Mouse (Mus musculus) 3134 (cell line): ENCODE results near the gene Erich6.

Source experiments
- DNase-seq: peaks from one replicate; pipeline ENCODE4 v3.0.0-alpha.2; 2011; ENCODE audit warnings: low spot score; ENCODE audit not compliant: insufficient read length; ENCODE audit errors: extremely low read depth

Gene Erich6

DNA sequence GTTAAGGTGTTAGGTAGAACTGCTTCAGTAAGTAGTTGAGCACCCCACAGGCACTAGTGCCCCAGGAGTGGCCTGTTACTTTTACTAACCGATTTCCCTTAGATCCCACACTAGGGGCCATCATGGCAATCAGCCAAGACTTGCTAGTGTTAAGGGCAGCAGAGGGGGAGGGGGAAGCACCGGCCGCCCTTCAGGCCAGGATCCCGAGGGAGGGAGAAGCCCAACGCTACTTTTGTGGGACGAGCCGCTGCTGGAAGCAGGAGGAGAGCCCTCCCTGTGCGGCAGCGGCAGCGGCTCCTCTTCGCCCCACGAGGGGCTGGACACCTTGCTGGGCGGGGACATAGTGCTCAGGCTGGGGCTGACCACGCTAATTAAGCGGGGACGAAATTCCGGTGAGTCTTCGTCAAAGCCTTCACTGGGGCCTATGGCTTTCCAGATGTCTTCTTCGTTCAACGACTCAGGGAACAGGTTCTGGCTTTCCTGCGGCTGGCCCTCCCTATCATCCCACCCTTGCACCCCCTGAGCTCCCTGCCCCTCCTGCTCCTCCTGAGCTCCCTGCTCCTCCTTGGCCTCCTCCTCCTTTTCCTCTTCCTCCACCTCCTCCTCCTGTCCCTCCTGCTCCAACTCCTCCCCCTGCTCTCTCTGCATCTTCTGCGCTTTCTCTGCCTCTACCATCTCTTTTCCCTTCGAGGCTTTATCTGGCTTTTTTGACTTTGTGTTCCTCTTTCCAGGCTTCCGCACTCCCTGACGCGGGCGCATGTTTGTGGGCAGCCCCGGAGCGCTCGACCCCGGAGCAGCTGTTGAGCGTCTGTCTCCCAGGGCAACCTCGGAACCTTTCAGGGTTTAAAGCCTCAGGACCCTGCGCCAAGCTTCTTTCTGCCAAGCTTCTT is at the start of gene Erich6:
Gene Erich6 (minus strand): TSS at position 802 of the 890 bp plus-strand sequence.
- DNase-seq = peak; percentile 70

DNA sequence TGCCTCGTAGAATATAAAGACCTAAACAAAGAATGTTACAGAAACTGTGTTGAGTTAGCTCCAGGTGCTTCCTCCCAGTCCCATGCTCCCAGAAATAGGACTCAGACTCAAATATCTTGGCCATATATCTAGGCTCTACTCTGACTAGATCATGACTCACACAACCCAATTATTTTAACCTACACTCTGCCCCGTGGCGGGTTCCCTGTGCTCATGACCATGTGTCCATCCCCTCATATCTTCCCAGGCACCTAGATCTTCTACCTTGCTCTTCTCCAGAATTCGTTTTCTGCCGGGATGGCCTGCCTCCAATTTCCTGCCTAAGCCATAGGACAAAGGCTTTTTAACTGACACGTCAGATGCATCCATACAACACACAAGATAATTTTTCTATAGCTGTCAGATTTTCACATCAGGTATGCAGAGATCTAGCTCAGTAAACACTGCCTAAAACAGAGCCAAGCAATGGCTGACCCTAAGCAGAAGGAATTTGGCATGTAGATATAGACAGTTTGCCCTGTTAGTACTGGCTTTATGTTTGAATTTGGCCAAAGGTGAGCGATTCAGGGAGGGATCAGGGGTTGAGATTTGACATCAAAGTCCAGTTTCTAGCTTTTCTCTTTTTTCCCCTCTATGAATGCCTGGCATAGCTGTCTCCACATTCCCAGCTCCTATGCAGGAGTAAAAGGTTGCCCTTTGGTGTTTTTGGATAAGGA is 49.4 kb upstream of the Erich6 start:
- DNase-seq = no peak

DNA sequence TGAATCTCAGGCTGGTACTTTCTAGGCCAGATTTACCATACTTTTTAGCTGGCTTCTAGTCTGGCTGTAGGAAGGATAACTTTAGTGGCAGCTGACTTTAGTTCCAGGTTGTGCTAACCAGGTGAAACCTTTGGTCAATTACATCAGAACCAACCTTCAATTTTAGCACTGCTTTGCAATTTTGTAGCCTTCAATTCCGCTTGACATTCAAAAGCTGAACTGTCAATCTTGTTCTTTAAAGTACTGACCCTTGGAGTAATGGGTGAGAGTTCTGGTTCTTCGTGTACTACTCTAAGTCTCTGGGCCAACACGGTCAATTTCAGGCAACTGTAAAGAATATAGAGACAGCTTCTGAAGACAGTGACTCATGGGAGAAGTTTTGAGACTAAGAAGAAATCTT is 48.4 kb upstream of the Erich6 start:
- no peak for DNase-seq

GRCm38 (mm10) chr3:58683346-58683745 is 46.3 kb upstream of the Erich6 start:
- no peak for DNase-seq

- no peak for DNase-seq
Measured at GRCm38 (mm10) chr3:58682336-58682735, 45.3 kb upstream of the Erich6 start.

GRCm38 (mm10) chr3:58681831-58682230 is 44.8 kb upstream of the Erich6 start:
- DNase-seq = no peak

DNA sequence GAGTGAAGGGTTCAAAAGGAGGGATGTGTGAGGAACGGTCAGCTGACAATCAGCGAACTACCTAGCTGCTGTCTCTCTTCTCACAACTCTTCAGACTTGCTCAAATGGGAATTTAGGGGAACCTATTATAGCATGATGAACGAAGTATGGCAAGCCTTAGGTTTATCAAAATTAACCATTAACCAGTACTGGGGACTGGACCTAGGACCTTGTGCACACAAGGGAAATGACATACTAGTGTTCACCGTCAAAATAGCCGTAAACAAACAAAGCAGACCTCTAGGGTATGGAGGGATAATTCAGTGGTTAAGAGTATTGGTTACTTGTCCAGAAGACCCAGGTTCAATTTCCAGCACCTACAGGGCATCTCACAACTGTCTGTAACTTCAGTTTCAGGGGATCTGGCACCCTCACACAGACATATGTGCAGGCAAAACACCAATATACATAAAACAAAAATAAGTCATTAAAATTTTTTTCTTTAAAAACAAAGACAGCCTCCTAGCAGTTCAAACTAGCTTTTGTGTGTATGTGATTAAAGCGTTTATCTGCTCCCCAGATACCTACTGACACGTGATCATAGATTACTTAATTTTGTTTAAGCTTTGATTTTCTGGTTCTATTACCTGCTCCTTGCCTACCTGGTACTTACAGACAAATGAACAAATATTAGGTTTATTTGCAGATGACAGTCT is 44.1 kb upstream of the Erich6 start:
- no peak for DNase-seq

- DNase-seq = no peak
Measured at GRCm38 (mm10) chr3:58679996-58680395, 43.0 kb upstream of the Erich6 start.

- no peak for DNase-seq
Measured at GRCm38 (mm10) chr3:58678905-58679304, 41.9 kb upstream of the Erich6 start.

DNA sequence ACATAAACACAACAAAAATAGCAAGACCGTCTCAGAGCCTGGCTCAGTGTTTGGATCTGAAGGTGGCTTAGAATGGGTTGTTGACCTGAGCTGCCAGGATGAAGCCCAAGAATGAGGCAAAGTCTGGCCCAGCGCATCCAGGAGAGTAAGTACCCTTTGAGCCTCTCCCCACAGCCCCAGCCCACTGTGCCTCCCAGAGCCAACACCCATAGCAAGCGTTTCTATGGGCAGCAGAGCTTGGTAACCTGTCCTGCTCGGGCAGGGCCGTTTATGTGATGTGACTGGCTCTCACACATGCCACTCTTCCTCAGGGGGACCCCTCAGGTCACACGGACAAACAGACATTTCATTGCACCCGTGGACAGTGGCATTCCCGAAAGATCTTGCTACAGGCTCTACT is 41.4 kb upstream of the Erich6 start:
- DNase-seq = no peak

GRCm38 (mm10) chr3:58677615-58678014 is 40.6 kb upstream of the Erich6 start:
- no peak for DNase-seq

- DNase-seq = no peak
Measured at GRCm38 (mm10) chr3:58673295-58673694, 36.3 kb upstream of the Erich6 start.

DNA sequence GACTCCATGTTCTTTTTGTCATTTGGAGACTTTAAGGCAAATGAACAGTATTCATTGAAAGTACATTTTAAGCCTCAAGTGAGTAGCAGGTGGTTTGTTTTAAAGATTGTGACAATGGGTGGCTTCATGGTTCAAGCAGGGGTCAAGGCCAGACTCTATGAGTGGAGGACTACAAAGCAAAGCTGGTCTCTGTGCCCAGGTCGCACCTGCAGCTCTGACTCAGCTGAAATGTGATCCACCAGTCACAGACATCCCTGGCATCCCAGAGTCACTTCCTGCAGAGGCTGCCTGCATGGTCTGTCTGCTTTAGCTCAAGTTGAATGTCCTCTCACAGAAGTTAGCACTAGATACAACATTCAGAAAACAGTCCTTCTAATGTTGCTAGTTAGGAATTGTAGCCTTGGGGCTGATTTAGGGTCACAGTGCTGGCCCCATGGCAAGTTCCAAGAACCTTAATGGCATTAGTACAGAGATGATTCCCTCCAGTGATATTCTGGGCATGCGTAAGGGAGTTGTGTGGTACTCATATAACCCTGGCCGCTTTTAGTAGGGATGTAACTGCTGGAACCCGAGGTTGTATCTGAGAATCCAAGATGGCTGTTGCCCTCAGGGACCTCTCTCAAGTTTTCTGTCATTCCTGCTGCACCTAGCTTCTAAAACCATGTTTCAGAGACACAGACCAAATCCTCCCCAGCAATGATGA is 35.6 kb upstream of the Erich6 start:
- DNase-seq = no peak

GRCm38 (mm10) chr3:58671616-58672250 is 34.7 kb upstream of the Erich6 start:
- DNase-seq = no peak

DNA sequence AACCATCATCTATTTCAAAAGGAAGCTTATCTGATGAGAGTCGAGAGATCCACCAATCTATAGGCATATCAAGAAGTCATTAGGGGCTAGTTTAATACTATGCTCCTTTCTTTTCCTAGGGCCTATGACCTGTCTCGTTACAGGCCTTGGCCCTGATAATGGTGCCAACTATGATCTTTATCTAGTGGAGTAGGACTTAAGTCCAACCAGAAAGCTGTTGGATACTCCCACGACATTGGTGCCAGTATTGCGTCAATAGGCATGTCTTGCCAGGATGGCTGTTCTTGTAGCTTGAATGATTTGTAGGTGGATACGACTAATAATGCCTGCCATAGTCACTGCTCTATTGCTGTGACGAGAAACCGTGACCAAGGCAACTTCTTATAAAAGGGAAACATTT is 27.0 kb upstream of the Erich6 start:
- DNase-seq = no peak

- DNase-seq = no peak
Measured at GRCm38 (mm10) chr3:58660636-58661035, 23.6 kb upstream of the Erich6 start.

GRCm38 (mm10) chr3:58657356-58657755 is 20.3 kb upstream of the Erich6 start:
- DNase-seq = no peak

DNA sequence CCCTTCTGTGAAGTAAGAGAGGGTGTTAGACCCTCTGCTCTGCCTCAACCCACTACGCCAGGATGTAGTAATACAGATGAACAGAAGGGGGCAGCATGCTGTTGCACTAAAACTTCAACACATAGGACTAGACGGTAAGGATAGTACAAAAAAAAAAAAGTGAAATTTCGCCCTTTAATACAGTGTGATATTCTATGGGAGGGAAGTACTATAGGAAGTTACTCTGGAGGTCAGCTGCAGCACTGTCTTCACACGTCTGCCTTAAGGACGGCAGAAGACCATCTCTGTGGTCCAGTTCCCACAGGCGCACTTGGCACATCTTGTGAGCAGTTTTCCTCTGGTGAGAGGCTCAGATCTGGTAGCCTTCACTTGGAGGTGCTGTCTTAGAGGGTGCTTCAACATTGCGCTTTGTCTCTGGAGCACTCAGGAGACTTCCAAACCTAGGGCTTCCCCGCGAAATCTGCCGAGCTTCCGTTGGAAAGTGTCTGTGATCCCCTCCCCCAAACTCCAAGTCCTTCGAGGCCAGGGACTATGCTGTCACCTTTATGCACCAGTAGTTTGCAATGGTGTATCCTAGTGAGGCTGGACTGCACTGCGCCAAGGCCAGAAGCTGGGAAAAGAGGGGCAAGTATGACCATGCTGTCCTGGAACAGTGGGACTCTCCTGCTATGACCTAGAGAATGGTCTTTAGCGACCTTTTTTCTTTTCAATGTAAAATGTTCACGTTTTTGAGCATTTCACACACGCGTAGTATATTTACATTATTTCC is 18.5 kb upstream of the Erich6 start:
- DNase-seq = no peak

GRCm38 (mm10) chr3:58653907-58654306 is 16.9 kb upstream of the Erich6 start:
- DNase-seq = no peak

DNA sequence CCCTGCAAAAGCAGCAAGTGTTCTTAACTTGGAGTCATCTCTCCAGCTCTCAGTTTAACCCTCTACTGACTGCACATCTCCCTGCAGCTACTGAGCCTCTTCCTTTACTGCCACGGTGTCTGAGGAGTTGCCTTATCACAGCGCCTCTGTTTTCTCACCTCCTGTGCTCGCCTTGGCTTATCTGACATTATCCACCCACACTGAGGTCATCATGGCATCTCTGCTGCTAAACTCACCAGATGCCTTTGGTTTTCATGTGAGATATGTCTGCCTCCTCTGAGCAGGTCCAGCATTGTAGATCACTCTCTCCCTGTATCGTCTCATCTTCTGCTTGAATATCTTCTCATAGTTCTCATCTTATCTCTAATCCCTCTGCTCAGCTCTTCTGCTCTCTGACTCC is 13.3 kb upstream of the Erich6 start:
- DNase-seq = no peak
